Mouse (Mus musculus) small intestine, adult 2 months (tissue): ENCODE data around the gene Ltbr. TPM values are rescaled to one million over a fixed set of nuclear protein-coding genes. Genes with fewer than 3 reads are reported as not detected.
A peak's percentile ranks its signal among the peaks of the same experiment; 100 is the strongest.

ENCODE experiments used
- H3K27ac ChIP-seq: fragments of 200-500 bp; 2 replicates; pipeline ENCODE4 v1.5.1; 2012; ENCODE audit warnings: low read depth, low read length, control low read depth, inconsistent platforms; ENCODE audit not compliant: insufficient read depth
- H3K27me3 ChIP-seq: fragments of 200-500 bp; 2 replicates; pipeline ENCODE4 v1.6.1; 2012; ENCODE audit warnings: mild to moderate bottlenecking, moderate library complexity, low read length, inconsistent platforms; ENCODE audit not compliant: control insufficient read depth, insufficient read depth
- H3K36me3 ChIP-seq: fragments of 200-500 bp; 2 replicates; pipeline ENCODE4 v1.6.1; 2012; ENCODE audit warnings: mild to moderate bottlenecking, low read length, control low read depth, inconsistent platforms; ENCODE audit not compliant: control insufficient read depth, insufficient read depth
- H3K4me1 ChIP-seq: fragments of 200-500 bp; 2 replicates; pipeline ENCODE4 v1.6.1; 2012; ENCODE audit warnings: low read length, inconsistent platforms, mixed read lengths; ENCODE audit not compliant: control insufficient read depth, insufficient read depth, insufficient read length
- H3K4me3 ChIP-seq: fragments of 200-500 bp; 2 replicates; pipeline ENCODE4 v1.5.1; 2012; ENCODE audit warnings: low read depth, mild to moderate bottlenecking, control low read depth, inconsistent platforms, low read length, moderate library complexity
- CTCF ChIP-seq: fragments of 200-500 bp; IDR thresholded peaks from 2 replicates; pipeline ENCODE4 v1.5.1; 2012; ENCODE audit warnings: low read depth, mild to moderate bottlenecking, control low read depth, inconsistent platforms, low read length, moderate library complexity, mixed read lengths; ENCODE audit not compliant: insufficient replicate concordance, insufficient read length; ENCODE audit errors: extremely low read depth
- POLR2A ChIP-seq: fragments of 200-500 bp; IDR thresholded peaks from 2 replicates; pipeline ENCODE4 v1.6.1; 2012; ENCODE audit warnings: low read depth, mild to moderate bottlenecking, control low read depth, inconsistent platforms, low read length, moderate library complexity
- WGBS: fragments of 180-500 bp; shearing (Covaris S2); methylation state at CpG from one replicate; pipeline ENCODE4 v1.1.7; 2018; 5-methylcytosine and 5-hydroxymethylcytosine counted together
- polyA plus RNA-seq: library from polyadenylated mRNA; depleted of rRNA; stranded (reverse); fragments of >200 nt; gene quantifications from 2 replicates; pipeline ENCODE4 v1.2.3, GENCODE M21; 2012

The Ltbr gene
- polyA plus RNA-seq, 1 experiment, result 167 TPM

DNA sequence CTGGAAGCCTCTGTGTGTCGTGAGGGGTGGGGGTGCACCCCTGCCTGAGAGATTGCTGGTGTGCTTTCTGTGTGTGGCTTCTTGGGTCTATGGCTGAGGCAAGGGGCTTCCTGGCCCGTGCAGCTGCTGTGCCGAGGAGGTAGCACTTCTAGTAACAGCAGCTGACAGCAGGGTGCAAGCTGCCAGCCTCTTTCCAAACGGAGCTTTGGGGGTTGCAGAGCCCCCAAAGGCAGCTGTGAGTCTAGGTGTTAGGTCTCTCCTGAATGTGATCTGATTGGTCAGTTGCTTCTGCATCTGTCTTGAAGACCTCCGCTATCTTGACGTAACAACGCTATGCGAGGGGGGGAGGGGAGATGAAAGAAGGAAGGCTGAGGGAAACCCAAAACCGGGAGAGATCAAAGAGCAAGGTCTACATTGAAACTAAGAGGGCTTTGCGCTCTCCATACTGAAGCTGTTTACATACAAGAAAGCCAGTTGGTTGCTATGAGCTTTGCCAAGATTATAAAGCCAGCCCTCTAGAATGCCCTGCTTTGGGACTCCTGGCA lies 41.6 kb upstream of the Ltbr start:
- no peaks in the 10 kb centered on the region for H3K27me3 ChIP-seq
- peaks cover 43% of the 10 kb centered on the region for H3K4me1 ChIP-seq
- no peak for TF ChIP-seq CTCF
- no peak for TF ChIP-seq POLR2A
- 4% methylated on average over 10 of the region's 10 CpGs for WGBS
- peak overlapping the region; percentile 39 for H3K4me3 ChIP-seq
- peaks cover 40% of the 10 kb centered on the region for H3K36me3 ChIP-seq
- H3K27ac ChIP-seq, result peak overlapping the region; percentile 49

DNA sequence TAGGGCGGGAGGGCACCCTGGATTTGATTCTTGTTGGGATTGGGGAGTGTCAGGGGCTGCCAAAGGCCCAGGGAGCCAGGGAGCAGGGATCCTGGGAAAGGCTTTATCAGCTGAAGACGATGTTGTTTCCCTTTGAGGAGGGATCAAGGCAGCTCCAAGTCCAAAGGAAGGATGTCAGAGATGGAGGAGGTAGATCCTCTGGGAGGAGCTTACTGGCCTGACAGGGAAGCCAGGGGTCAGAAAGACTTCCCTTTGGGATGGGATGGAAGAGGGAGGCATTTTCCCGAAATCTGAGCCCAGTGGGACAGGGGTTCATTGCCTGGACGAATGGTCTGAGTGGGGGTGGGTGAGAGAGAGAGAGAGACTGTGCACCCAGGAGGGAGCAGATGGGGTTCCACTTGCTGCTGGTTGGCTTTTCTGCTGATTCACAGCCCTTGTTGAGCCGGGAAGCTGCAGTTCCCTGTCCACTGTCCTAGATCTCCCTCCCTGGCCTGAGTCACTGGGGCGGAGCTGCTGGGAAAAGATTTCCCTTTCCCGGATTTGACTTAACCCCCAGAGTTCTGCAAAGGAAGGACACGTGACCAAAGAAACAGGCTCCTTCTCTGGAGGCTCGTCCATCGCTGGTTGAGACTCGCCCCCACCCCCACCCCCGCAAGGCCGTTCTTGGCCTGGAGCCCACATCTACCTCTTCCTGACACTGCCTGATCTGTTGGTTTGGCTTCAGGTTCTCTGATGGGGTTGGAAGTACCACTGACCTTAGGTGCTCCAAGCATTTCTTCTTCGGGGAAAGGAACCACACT lies 40.9 kb upstream of the Ltbr start:
- Histone ChIP-seq H3K27me3 (no peaks in the 10 kb centered on the region), H3K4me1 (peaks cover 43% of the 10 kb centered on the region), H3K27ac (peak overlapping the region; percentile 87), H3K4me3 (peak overlapping the region; percentile 39), H3K36me3 (peaks cover 33% of the 10 kb centered on the region)
- TF ChIP-seq POLR2A, result no peak; the same call in 1 of the 2 replicates
- WGBS, result 15% methylated on average over 14 of the region's 14 CpGs

DNA sequence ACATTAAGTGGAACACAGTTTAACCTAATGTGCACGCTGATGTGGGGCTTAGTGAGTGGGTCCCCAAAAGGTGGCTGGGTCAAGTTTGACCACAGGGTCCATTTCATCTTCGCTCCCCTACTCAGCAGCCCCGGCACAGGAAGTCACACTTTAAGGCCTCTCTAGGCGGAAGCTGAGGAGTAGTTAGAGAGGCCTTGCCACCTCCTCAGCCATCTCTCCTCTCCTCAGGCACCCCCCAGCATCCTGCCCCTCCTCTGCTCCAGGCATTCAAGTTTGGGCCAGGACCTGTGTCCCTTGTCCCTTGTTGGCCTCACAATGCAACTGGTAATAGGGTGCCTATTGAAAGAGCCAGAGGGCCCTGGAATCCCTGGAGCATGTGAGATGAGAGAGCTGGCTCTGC lies 40.0 kb upstream of the Ltbr start:
- H3K27me3 ChIP-seq, result no peaks in the 10 kb centered on the region
- H3K4me1 ChIP-seq, result peaks cover 48% of the 10 kb centered on the region
- 82% methylated on average over 4 of the region's 4 CpGs for WGBS
- peaks cover 25% of the 10 kb centered on the region for H3K36me3 ChIP-seq
- H3K4me3 ChIP-seq, result peak overlapping the region; percentile 10; the same call in 1 of the 2 replicates
- H3K27ac ChIP-seq, result peak overlapping the region; percentile 87
- TF ChIP-seq POLR2A (no peak), CTCF (no peak)

DNA sequence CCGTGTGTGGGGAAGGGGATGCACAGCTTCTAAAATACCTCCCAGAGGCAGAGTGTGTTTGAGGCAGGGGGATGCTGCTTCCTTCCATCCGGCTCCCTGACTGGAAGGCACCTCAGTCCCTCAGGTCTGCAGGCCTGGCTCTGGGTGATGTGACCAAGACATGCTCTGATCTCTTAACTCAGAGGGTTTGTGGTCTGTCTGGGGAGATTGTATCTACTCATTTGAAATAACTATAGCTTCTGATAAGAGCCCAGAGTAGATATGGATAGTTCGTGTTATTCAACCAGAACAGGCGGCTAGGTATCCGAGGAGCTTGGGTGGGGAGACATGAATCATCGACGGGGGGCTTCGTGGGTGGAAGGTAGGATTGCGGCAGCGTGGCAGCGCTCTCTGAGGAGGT lies 39.5 kb upstream of the Ltbr start:
- 75% methylated on average over 11 of the region's 11 CpGs for WGBS
- no peak for TF ChIP-seq CTCF
- no peak for TF ChIP-seq POLR2A
- peak overlapping the region; percentile 87 for H3K27ac ChIP-seq

DNA sequence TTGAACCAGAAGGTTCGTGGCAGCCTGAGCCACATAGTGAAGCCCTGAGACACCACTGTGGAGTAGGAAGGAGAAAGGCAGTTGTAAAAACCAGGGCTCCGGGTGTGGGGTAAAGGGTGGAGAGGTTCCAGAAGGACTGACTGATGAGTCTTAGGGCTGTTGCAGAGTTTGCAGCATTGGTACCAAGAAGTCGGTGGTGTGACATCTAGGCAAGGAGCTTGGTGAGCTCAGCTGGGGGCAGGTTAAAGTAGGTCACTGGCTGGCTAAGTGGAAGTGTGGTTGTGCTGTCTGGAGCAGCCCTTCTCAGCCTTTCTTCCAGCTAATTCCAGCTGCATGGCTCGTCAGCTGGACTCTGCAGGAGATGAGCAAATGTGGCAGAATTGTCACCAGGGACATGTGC lies 39.1 kb upstream of the Ltbr start:
- Histone ChIP-seq H3K36me3 (peaks cover 16% of the 10 kb centered on the region), H3K27ac (peak overlapping the region; percentile 87; the same call in 1 of the 2 replicates), H3K4me3 (peak overlapping the region; percentile 21), H3K4me1 (peaks cover 51% of the 10 kb centered on the region), H3K27me3 (no peaks in the 10 kb centered on the region)
- TF ChIP-seq POLR2A (no peak), CTCF (no peak; the same call in 1 of the 2 replicates)
- 56% methylated on average over 4 of the region's 4 CpGs for WGBS

More for the DNA sequence above, 39.5 kb upstream of the Ltbr start:
- H3K27me3 ChIP-seq, result no peaks in the 10 kb centered on the region
- H3K4me1 ChIP-seq, result peaks cover 51% of the 10 kb centered on the region
- peaks cover 20% of the 10 kb centered on the region for H3K36me3 ChIP-seq
- H3K4me3 ChIP-seq, result peak overlapping the region; percentile 21

DNA sequence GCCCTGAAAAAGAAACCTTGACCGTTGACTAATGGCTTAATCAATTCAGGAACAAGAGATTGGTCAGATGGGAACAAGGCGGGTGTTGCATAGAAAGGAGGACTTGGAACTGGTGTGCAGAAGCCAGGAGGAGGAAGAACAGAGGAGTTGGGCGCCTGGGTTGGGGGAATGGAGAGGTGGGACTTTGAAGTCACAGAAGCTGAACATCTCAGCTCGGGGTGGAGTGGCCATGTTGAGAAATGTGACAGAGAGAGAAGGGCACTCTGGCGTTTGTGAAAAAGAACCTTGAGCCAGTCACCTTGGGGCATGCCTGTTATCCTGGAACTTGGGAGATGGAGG lies 38.3 kb upstream of the Ltbr start:
- TF ChIP-seq CTCF (no peak), POLR2A (no peak; the same call in 1 of the 2 replicates)
- H3K27me3 ChIP-seq, result no peaks in the 10 kb centered on the region
- H3K36me3 ChIP-seq, result peaks cover 8% of the 10 kb centered on the region
- H3K4me1 ChIP-seq, result peaks cover 51% of the 10 kb centered on the region
- H3K27ac ChIP-seq, result peak overlapping the region; percentile 92
- WGBS, result 26% methylated on average over 5 of the region's 5 CpGs
- peak overlapping the region; percentile 32 for H3K4me3 ChIP-seq

DNA sequence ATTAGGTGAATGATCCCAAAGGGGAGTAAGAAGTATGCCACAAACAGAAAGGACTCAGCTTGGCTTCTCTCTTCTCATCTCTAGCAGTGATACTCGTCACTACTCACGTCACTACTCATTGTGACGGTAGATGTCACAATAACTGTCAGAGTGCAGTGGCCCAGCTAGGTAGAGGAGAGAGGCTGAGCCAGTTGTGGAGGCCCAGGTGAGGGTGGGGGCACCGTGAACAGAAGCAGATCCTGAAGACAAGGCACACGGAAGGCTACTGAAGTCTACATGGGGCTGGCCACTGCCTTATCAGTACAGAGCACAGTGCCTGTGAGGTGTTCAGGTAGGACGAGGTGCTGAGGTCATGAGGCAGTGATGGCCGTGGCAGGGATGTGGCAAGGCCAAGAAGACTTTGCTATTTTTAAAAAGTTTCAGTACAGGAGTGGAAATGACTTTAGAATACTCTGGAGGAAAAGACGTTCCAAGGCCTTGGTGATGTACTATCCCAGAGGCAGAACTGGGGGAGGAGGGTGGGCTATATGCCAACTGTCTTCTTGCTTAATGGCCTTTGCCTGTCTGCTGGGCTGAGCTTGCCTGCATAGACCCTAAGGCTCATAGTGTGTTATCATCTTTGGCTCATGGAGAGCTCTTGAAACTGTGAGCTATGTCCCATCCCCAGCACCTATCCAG lies 37.8 kb upstream of the Ltbr start:
- Histone ChIP-seq H3K36me3 (peaks cover 7% of the 10 kb centered on the region), H3K4me3 (peak overlapping the region; percentile 60), H3K27ac (peak overlapping the region; percentile 92), H3K4me1 (peaks cover 51% of the 10 kb centered on the region), H3K27me3 (no peaks in the 10 kb centered on the region)
- no peak for TF ChIP-seq POLR2A
- TF ChIP-seq CTCF, result no peak
- WGBS, result 17% methylated on average over 8 of the region's 8 CpGs
